Mouse (Mus musculus): ENCODE results near the gene Atxn7l1. TPM values are rescaled to one million over a fixed set of nuclear protein-coding genes. Genes with fewer than 3 reads are reported as not detected.
A peak's percentile ranks its signal among the peaks of the same experiment; 100 is the strongest.

The Atxn7l1 gene
- polyA plus RNA-seq, 1 experiment from 2014 or later, result 22.1 TPM

- WGBS, result 87% methylated on average over 8 of the region's 8 CpGs
- Histone ChIP-seq H3K4me2 (no peak overlapping the region), H3K27ac (replicated peaks) (no peak overlapping the region), H3K9ac (no peak overlapping the region), H3K27me3 (no peaks in the 10 kb centered on the region), H3K4me3 (no peak overlapping the region), H3K9me3 (no peaks in the 10 kb centered on the region), H3K36me3 (peaks cover 26% of the 10 kb centered on the region), H3K4me1 (replicated peaks) (peaks cover 22% of the 10 kb centered on the region)
- ATAC-seq (ENCODE audit: low read depth), result no peak
Measured at GRCm38 (mm10) chr12:33364511-33364910, 217.0 kb downstream of the Atxn7l1 start.

- Histone ChIP-seq H3K27me3 (no peaks in the 10 kb centered on the region), H3K36me3 (peaks cover 19% of the 10 kb centered on the region), H3K4me3 (no peak overlapping the region), H3K4me2 (no peak overlapping the region), H3K9ac (no peak overlapping the region), H3K9me3 (no peaks in the 10 kb centered on the region), H3K27ac (replicated peaks) (no peak overlapping the region), H3K4me1 (replicated peaks) (peaks cover 19% of the 10 kb centered on the region)
- ATAC-seq (ENCODE audit: low read depth), result no peak
- 83% methylated on average over 8 of the region's 8 CpGs for WGBS
Measured at GRCm38 (mm10) chr12:33365133-33365532, 217.6 kb downstream of the Atxn7l1 start.

- no peak overlapping the region for H3K9ac ChIP-seq
- no peak overlapping the region for H3K27ac ChIP-seq (replicated peaks)
- no peaks in the 10 kb centered on the region for H3K9me3 ChIP-seq
- H3K36me3 ChIP-seq, result peaks cover 14% of the 10 kb centered on the region
- WGBS, result 88% methylated on average over 3 of the region's 3 CpGs
- no peak overlapping the region for H3K4me3 ChIP-seq
- H3K27me3 ChIP-seq, result no peaks in the 10 kb centered on the region
- no peak overlapping the region for H3K4me2 ChIP-seq
- no peak for ATAC-seq (ENCODE audit: low read depth)
- no peaks in the 10 kb centered on the region for H3K4me1 ChIP-seq (replicated peaks)
Measured at GRCm38 (mm10) chr12:33369555-33369954, 222.1 kb downstream of the Atxn7l1 start.

GRCm38 (mm10) chr12:33379624-33380445, 232.3 kb downstream of the Atxn7l1 start:
- Histone ChIP-seq H3K9me3 (no peaks in the 10 kb centered on the region), H3K4me3 (no peak overlapping the region), H3K4me1 (replicated peaks) (peaks cover 5% of the 10 kb centered on the region), H3K27me3 (0 out of 2 replicates have a peak, but pooled peaks cover 7% of the 10 kb centered on the region), H3K27ac (replicated peaks) (no peak overlapping the region), H3K4me2 (peak overlapping the region; percentile 43), H3K9ac (no peak overlapping the region), H3K36me3 (no peaks in the 10 kb centered on the region)
- ATAC-seq (ENCODE audit: low read depth), result peak; percentile 82
- WGBS, result 20% methylated on average over 22 of the region's 22 CpGs

GRCm38 (mm10) chr12:33388842-33389241, 241.3 kb downstream of the Atxn7l1 start:
- Histone ChIP-seq H3K4me1 (replicated peaks) (peaks cover 6% of the 10 kb centered on the region), H3K9me3 (no peaks in the 10 kb centered on the region), H3K27me3 (peaks cover 27% of the 10 kb centered on the region), H3K9ac (no peak overlapping the region), H3K4me2 (no peak overlapping the region), H3K4me3 (no peak overlapping the region), H3K27ac (replicated peaks) (no peak overlapping the region), H3K36me3 (no peaks in the 10 kb centered on the region)
- 0 out of 2 replicates have a peak, but pooled peaks have one; percentile 47 for ATAC-seq (ENCODE audit: low read depth)
- 12% methylated on average over 5 of the region's 5 CpGs for WGBS

- Histone ChIP-seq H3K27ac (replicated peaks) (no peak overlapping the region), H3K4me2 (no peak overlapping the region), H3K27me3 (peaks cover 26% of the 10 kb centered on the region), H3K4me3 (no peak overlapping the region), H3K36me3 (no peaks in the 10 kb centered on the region), H3K9me3 (no peaks in the 10 kb centered on the region), H3K9ac (no peak overlapping the region), H3K4me1 (replicated peaks) (peaks cover 14% of the 10 kb centered on the region)
- WGBS, result 72% methylated on average over 2 of the region's 2 CpGs
- ATAC-seq (ENCODE audit: low read depth), result no peak
Measured at GRCm38 (mm10) chr12:33390844-33391560, 243.5 kb downstream of the Atxn7l1 start.

GRCm38 (mm10) chr12:33394804-33395623, 247.5 kb downstream of the Atxn7l1 start, which contains the start of gene Efcab10:
TSS of gene Efcab10 (plus strand) at chr12:33394854.
- Histone ChIP-seq H3K4me3 (peak within 1 kb of the TSS; percentile 37), H3K4me1 (replicated peaks) (peaks cover 14% of the 10 kb centered on the region), H3K9ac (peak within 1 kb of the TSS; percentile 66), H3K27ac (replicated peaks) (peak within 1 kb of the TSS; percentile 86), H3K27me3 (no peaks in the 10 kb centered on the region), H3K4me2 (peak within 1 kb of the TSS; percentile 67), H3K9me3 (no peaks in the 10 kb centered on the region), H3K36me3 (no peaks in the 10 kb centered on the region)
- peak; percentile 86 for ATAC-seq (ENCODE audit: low read depth)
- WGBS, result 4% methylated on average over 24 of the region's 24 CpGs

- H3K9ac ChIP-seq, result no peak overlapping the region
- peaks cover 14% of the 10 kb centered on the region for H3K4me1 ChIP-seq (replicated peaks)
- H3K9me3 ChIP-seq, result no peaks in the 10 kb centered on the region
- H3K4me3 ChIP-seq, result no peak overlapping the region
- H3K36me3 ChIP-seq, result no peaks in the 10 kb centered on the region
- H3K4me2 ChIP-seq, result no peak overlapping the region
- H3K27me3 ChIP-seq, result no peaks in the 10 kb centered on the region
- WGBS, result 73% methylated on average over 7 of the region's 7 CpGs
- no peak for ATAC-seq (ENCODE audit: low read depth)
- H3K27ac ChIP-seq (replicated peaks), result no peak overlapping the region
Measured at GRCm38 (mm10) chr12:33403265-33403693, 255.8 kb downstream of the Atxn7l1 start.

- Histone ChIP-seq H3K9ac (no peak overlapping the region), H3K27ac (replicated peaks) (peak overlapping the region; percentile 46), H3K36me3 (no peaks in the 10 kb centered on the region), H3K4me1 (replicated peaks) (peaks cover 14% of the 10 kb centered on the region), H3K27me3 (no peaks in the 10 kb centered on the region), H3K4me2 (no peak overlapping the region), H3K9me3 (no peaks in the 10 kb centered on the region), H3K4me3 (no peak overlapping the region)
- WGBS, result 67% methylated on average over 5 of the region's 5 CpGs
- ATAC-seq (ENCODE audit: low read depth), result peak; percentile 11; the same call in 1 of the 2 replicates
Measured at GRCm38 (mm10) chr12:33404996-33405395, 257.5 kb downstream of the Atxn7l1 start.

- Histone ChIP-seq H3K4me3 (no peak overlapping the region), H3K4me1 (replicated peaks) (peaks cover 14% of the 10 kb centered on the region), H3K36me3 (no peaks in the 10 kb centered on the region), H3K9me3 (no peaks in the 10 kb centered on the region), H3K27ac (replicated peaks) (peak overlapping the region; percentile 46), H3K9ac (no peak overlapping the region), H3K4me2 (no peak overlapping the region), H3K27me3 (no peaks in the 10 kb centered on the region)
- WGBS, result 35% methylated on average over 6 of the region's 6 CpGs
- peak; percentile 79 for ATAC-seq (ENCODE audit: low read depth)
Measured at GRCm38 (mm10) chr12:33405398-33406026, 258.0 kb downstream of the Atxn7l1 start.

GRCm38 (mm10) chr12:33411580-33412151, 264.2 kb downstream of the Atxn7l1 start:
- no peak overlapping the region for H3K9ac ChIP-seq
- 51% methylated on average over 6 of the region's 6 CpGs for WGBS
- H3K9me3 ChIP-seq, result no peaks in the 10 kb centered on the region
- no peak overlapping the region for H3K27ac ChIP-seq (replicated peaks)
- no peaks in the 10 kb centered on the region for H3K27me3 ChIP-seq
- H3K4me3 ChIP-seq, result no peak overlapping the region
- no peaks in the 10 kb centered on the region for H3K4me1 ChIP-seq (replicated peaks)
- H3K4me2 ChIP-seq, result no peak overlapping the region
- no peak for ATAC-seq (ENCODE audit: low read depth)
- H3K36me3 ChIP-seq, result no peaks in the 10 kb centered on the region
